Mouse (Mus musculus): ENCODE measurements around the gene Gemin4.

Gemin4 gene

DNA sequence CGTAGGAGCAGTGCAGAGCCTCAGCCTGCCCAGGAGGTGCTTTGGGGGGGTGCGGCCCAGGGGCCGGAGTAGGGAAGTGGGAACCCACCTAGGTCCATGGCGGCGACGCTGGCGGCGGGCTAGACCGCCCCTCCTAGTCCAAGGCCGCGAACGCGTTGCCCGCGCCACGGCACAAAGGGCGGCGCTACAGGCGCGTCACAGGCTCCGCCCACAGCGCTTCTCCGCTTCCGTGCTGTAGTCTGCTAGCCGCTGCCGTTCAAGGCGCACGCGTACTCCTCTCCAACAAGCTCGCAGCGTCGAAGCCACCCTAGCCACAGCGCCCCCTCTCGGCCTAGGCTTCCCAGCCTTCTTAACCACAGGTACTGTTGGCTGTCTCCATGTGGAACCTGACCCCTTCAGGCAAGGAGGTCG lies at the start of gene Gemin4, which contains the start of gene Dbil5:
Gene Gemin4 (minus strand): TSS at position 275 of the 411 bp plus-strand sequence.
Gene Dbil5 (plus strand): TSS at position 219 of the 411 bp plus-strand sequence.
- WGBS: under 1% methylated on average over 35 of the region's 35 CpGs

DNA sequence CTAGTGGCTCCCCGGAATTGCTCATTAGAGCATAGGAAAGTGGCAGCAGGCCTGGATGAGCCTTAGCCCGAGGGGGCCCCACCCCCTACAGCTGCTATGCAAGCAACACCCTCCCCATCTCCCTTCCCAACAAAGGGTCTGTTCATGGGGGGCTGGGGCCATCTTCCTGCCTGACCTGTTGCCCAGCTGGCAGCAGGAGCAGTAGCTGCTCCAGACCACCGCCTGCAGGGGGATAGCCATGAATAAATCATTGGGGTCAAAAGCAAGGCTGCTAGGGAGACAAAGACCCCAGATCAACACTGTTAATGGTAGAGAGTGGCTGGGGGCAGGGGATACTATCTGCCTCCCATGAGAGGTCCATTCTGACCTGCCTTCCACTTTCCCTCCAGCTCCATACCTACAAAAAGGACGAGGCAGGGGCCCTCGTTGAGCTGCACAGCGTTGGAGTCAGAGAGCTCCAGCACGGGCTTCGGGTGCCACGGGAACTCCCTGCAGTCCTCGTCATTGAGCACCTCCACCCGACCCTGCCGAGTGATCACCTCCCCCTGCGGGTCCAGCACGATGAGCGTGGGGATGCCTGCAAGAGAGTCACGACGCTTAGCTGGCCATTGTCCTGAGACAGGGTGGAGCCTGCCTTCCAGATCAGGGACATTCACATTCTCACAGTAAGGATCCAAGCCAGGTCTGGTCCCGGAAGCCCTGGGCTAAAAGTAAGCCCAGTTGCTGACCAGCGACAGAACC lies 45.3 kb upstream of the Gemin4 start:
- 40% methylated on average over 19 of the region's 19 CpGs for WGBS

DNA sequence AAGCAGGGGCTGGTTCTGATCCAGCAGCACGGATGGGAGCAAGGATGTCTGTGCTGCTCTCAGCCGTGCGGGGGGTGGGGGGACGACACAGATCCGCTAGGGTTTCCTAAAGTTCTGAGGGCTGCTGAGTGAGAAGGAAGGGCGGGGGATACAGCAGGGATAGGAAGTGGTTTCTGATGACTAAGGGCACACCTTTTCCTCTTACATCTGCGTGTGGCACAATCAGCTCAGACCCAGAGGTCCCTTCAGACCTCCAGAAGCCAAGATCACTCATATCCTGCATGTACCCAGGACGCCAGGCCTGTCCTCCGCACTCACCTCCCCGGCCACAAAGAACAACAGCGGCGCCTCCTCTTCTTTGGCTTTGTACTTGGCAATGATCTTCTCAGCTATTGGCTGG lies 43.8 kb upstream of the Gemin4 start:
- WGBS: 71% methylated on average over 12 of the region's 12 CpGs

DNA sequence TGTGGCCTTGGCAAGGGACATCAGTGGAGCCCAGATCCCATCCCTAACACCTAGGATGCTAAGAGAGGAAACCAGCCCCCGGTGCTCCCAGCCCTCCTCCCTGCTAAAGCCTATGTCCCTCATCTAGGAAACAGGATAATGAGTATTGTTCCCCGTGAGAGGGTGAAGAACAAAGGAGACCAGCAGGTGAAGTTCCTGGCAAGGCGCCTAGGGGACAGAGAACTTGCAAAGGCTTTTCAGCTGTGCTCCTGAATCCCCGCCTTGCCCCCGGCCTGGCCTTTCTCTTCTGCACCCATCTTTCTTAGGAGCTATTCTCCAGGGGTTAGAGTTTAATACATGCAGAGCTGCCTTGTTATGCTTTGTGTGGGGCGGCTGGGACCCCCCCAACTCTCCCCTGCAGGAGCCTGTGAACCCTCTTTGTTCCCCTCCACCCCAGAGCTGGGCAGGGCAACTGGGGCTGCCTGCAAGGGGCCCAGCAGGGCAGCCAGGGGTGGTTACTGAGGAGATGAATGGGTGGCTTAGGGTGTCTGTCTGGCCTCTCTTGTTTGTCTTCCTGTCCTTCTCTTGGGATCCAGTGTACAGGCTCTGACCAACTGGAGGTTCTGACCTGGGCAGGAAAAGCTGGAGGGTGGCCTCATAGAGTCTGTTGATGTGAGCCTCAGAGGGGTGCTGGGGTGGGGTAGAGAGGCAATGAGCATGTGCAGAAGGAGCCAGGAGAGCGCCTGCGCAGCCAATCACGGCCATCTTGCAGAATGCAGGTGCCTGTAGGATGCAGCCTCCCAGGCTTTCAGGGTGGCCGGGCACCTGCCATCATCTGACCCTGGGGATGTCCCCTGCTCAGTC lies 43.0 kb upstream of the Gemin4 start:
- 73% methylated on average over 10 of the region's 10 CpGs for WGBS

DNA sequence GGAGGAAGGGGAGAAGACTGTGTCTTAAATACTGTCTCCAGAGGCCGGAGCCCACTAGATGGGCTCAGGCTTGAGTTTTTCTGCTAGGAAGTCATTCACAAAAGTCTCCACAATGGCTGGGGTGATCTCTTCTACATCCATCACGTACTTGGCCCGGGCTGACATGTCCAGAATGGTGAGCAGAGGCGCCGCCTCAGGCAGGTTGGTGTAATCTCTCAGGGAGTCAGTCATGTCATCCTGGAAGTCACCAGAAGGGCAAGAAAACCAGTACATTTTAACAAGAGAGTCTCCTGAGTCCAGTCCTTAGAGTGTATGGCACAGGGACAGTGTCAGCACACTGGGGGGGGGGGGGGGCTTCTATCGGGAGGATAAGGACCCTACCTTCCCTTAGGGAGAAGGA lies 41.0 kb upstream of the Gemin4 start:
- 89% methylated on average over 6 of the region's 6 CpGs for WGBS

DNA sequence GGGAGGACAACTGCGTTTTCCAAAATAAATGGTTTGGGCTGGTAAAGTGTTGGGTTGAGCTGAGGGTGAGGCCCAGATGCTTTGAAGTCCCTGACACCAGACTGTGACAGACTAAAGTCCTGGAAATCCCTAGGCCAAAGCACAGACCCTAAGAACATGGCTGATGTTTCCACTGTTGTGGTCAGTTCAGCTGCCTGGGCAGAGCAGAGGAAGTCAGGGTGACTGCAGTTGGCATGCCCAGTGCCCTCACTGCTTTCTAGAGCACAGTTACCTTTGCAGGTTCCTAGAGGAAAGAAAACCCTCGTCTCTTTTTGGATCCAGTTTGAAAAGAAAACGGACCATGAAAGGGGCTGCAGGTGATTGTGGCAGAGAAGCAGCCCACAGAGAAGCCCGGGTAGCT lies 39.9 kb upstream of the Gemin4 start:
- WGBS: 91% methylated on average over 4 of the region's 4 CpGs

DNA sequence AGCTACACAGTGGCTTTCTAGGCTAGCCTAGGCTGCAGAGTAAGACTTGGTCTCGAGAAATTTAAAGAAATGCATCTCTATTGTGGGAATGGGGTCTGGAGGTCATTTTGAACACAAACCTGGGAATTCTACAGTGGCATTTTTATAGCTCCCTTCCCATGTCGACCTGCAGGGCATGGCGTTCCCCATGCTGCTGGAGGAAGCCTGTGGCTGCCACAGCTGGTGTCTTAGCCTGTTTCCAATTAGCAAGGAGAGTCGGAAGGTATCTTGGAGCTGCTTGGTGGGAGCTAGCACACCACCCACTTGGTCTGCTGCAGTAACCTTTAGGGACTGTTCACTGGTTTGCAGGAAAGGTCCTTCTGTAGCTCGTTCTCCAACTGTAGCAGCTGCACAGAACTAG lies 38.7 kb upstream of the Gemin4 start:
- 76% methylated on average over 5 of the region's 5 CpGs for WGBS

DNA sequence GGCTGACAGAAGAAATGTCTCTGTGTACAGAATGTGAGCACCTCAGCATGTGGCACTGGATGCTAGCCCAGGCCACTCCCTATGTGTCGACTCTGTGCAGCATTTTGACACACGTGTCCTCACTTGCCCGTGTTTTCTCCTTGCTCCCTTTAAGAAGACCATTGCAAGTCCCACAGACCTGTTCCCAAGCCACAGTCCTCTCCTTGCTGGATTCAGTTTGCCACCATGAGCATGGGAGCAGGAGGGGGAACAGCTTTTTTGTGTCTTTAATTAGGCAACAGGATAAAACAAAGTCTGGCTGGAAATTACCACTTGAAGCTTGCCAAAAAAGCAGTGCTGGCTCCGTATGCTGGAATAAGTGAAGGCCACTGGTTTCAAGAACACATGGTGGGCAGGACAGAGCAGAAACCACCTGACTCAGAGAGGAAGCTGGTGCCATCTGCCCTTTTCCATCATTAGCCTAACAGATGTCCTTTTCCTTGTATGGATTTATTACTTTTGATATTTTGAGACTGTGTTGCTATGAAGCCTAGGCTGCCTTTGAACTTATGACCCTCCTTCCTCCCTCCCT lies 38.1 kb upstream of the Gemin4 start:
- WGBS: 29% methylated on average over 4 of the region's 4 CpGs

DNA sequence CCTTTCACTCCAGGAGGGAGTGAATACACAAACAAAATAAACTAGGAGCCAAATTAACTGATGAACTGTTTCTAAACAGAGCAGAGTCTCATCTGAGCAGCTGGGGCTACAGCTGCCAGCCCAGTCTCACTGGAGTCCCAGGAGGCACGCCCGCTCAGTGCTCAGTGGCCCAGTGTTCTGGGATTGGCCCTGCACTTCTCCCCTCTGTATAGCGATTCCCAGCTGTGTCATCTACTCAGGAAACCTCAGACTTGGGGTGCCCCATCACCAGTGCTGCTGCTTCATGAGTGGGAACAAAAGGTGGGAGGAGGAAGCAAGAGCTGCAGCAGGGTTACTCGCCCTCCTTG lies 36.4 kb upstream of the Gemin4 start:
- 68% methylated on average over 4 of the region's 4 CpGs for WGBS

DNA sequence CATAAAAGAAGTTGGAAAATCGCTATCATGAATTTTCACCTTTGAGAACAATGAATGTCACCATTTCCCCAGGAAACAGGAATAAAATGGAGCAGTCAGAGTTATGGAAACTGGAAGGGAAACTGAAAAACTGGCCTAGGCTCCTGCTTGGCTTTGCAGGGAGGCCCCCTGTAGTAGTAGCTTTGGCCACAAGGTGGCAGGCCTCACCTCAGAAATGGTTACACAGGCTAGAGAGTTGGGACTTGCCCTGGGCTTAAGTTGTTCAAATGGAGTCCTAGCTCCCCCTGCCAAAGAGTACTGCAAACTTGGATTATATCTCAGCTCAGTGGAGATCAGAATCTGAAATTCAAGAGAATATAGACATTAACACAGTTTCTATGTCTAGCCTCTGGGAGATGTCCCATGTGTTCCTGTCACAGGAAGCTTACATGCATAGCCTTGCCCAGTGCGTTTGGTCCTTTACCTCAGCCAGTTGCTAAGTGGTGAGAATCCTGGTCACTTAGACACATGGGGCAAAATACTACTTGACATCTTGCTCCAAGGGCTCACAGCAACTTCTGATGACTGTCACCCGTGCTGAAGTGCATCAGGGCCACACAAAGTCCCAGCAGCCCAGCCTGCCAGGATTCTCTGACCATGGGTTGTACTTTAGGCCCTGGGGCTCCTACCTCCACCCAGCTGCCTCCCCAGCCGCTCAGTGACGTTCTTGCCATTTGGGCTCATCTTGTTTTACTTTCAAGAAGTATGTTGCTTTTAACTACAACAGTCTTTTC lies 35.9 kb upstream of the Gemin4 start:
- WGBS: 37% methylated on average over 5 of the region's 5 CpGs

DNA sequence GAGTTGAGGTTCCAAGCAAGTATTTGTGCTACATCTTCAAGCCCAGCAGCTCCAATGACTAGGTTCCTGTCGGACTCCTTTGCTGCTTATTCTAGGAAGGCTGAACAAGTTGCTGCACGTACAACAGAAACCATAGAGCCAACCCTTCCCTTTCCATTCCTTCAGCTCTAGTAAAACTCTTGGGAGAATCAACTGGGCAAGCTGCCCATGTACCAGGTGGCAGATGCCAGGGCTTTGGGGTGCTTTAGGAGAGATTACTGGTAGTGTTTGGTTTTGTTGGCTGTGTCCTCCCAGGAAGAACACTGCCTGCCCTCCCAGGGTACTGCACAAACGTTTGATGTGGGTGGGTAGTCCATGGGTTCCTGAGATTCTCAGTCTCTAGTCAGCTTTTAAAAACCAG lies 34.6 kb upstream of the Gemin4 start:
- WGBS: 54% methylated on average over 3 of the region's 3 CpGs

DNA sequence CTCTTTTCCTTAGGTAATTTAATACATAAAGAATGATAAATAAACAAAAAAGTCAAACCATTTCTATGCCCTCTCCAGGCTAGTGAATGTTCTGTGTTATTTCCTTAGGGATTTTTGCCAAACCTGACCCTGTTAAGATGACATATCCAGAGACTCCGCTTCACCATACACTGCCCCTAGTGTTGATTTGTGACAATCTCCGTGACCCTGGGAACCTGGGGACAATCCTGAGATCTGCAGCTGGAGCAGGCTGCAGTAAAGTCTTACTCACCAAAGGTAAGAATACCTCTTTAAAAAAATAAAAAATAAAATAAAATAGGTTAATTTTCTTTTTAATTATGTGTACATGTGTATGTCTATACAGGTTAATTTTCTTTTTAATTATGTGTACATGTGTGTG lies 29.8 kb upstream of the Gemin4 start:
- 60% methylated on average over 2 of the region's 2 CpGs for WGBS

DNA sequence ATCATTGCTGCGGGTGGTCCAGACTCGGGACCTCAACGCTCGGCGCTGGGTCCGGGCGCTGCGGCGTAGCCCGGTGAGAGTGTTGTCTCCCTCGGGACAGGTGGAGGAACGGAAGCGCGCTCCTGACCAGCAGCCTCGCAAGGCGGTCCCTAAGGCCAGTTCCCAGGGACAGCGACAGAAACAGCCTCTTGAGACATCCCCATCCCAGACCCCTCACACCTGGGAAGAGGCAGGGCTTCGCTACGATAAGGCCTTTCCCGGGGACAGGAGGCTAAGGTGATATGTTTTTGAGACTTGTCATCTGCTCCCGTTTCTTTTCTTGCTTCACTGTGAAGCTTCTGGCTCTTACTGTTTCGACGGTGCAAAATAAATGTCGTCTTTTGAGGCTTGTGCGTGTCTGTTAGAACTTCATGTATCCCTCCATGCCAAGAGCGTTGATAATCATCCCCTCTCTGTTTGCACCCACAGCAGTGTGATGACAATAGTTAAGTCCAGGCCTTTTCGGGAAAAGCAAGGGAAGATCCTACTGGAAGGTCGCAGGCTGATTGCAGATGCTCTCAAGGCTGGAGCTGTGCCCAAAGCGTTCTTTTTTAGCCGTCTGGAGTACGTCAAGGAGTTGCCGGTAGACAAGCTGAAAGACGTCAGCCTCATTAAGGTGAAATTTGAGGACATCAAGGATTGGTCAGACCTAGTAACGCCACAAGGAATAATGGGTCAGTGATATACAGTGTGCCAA lies 26.5 kb upstream of the Gemin4 start:
- WGBS: 1% methylated on average over 34 of the region's 34 CpGs

DNA sequence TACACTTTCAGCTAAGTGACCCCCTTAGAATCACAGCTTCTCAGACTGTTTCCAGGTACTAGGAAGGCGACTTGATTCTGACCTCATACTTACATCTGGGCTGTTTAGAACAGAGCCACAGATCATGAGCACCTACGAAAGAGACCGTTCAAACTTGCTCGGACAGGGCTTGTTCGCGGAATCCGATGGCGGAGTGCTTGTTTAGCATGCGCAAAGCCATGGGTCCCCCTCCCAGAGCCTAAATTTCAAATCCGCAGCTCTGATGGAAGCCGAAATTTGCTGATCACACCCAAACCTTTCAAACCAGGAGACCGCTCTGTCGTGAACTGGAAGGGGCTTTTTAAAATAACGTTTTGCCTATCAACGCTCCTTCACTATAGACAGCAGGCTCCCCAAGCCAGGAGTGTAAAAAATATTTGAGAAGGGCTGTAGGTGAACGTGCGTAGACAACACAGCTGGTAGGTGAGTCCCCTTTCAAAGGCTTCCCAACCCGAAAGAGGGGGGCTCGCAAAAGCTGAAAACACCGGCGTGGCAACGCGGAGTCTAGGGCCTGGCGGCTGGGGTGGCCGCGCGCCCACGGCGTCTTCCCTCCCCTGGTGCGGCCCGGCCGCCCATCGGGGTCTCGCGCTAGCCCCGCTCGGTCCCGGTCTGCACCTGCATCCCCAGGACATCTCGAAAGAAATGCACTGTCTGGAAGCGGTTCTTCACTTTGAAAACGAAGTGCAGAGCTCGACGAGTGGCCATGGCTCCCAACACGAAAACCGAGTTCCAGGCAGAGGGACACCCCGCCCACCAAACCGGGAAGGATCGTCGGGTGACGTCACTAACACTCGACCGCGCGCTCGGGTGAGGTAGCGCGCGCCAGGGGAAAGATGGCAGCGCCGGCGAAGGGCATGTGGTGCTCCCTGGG lies 25.7 kb upstream of the Gemin4 start, which contains the start of the genes Mrm3 and Glod4:
Gene Mrm3 (plus strand): TSS at position 815 of the 910 bp plus-strand sequence.
Gene Glod4 (minus strand): TSS at position 825 of the 910 bp plus-strand sequence.
- under 1% methylated on average over 61 of the region's 61 CpGs for WGBS

DNA sequence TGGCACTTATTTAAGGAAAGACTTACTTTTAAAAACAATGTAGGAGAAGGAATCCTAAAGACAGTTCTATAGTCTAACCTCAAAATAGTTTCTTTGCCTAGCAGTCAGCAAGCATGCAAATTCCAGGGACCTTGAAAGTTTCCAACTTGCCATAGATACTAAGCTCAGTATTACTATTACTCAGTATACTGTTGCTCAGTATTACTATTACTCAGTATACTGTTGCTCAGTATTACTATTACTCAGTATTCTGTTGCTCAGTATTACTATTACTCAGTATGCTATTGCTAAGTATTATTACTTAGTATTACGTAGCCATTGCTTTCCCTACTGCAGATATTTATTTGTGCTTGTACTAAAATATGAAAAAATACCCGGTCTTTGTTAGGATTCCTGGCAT lies 22.3 kb upstream of the Gemin4 start:
- 91% methylated on average over 2 of the region's 2 CpGs for WGBS

DNA sequence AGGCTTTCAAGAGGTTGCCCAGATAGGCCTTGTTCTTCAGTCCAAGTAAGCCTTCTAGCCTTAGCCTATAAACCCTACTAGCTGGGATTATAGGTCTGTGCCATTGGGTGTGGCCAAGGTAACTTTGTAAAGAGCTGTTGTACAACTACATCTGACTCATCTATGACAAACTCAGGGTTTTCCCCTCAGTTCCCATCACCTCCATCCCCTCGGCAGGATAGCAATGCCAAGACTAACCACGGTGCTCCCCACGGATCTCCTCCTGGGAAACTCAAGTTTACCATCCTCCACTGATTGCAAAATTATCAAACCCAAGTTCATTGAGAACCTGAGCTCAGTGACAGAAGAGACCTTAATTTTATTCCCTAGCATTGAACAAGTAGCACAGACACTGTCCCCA lies 18.7 kb upstream of the Gemin4 start:
- 91% methylated on average over 3 of the region's 3 CpGs for WGBS

DNA sequence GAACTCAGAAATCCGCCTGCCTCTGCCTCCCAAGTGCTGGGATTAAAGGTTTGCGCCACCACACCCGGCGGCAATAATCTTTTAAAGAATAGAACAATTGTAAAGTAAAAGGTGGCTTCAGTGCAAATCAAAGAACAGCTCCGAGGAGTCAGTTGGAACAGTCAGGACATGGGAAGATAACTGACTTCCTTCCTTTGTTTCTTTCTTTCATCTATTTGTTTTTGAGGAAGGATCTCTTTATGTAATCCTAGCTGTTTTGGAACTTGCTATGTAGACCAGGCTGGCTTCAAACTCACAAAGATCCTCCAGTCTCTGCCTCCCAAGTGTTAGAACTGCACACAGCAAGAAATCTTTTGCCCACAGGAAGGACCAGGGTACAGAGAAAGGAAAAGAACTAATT lies 7.2 kb upstream of the Gemin4 start:
- WGBS: 94% methylated on average over 5 of the region's 5 CpGs

DNA sequence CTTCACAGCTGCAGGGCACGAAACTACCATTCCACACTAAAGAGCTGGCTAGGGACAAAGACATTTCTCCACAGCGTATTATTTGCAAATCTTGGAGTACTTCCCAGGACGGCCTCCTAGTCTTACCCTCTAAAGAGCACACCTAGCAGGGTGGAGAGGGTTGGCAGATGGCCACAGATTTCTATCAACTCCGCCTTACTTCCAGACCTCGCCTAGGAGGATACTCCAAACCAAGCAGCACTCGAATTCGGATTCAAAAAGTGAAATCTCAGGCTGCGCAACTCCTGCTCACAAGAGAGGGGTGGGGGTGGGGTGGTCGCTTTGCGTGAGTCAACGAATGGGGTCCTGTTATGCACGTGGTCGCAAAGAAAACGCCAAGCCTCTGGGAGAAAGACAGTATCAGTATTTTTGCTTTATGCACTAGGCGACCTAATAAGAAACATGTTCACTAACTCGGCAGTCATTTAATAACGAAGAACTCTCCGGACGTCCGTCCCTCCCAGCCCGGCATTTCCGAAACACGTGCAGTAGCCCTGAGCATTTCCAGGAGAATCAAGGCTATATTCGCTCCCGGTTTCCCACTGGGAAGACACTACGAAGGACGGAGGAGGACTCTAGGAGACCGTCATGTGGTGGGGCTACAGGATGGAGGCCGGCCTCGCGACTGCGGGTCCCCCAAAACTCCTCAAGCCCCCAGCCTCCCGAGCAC lies 629 bp downstream of the Gemin4 start:
- 2% methylated on average over 33 of the region's 33 CpGs for WGBS

DNA sequence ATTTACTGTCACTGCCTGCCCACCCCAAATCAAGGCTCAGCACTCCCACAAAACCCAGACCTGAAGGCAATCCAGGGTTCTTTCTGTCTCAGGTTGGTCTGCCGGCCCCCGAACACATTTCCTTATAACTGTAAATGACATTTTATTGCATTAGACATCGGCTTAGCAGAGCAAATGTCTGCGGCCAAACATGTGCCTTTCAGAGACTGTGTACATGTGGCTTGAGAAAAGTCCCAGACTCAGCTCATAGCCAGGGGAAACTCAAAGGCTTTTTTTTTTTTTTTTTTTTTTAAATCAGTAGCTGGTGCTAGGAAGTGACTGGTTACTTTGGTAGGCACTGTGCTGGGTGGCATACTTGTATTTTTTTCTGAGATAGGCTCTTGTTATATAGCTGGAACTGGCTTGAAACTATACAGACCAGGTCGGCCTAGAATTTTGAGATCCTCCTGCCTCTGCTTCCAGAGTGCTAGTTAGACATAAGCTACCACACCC lies 1.4 kb downstream of the Gemin4 start:
- 91% methylated on average over 5 of the region's 5 CpGs for WGBS
